Mouse (Mus musculus) thymus, adult 18-20 months (tissue): ENCODE measurements around the gene Olfr796.

Experiments
- DNase-seq, 2 experiments: peaks; one replicate each; pipeline ENCODE4 v3.0.0; 2022; ENCODE audit warnings: mixed read lengths in 2 of 2

Olfr796 gene

DNA sequence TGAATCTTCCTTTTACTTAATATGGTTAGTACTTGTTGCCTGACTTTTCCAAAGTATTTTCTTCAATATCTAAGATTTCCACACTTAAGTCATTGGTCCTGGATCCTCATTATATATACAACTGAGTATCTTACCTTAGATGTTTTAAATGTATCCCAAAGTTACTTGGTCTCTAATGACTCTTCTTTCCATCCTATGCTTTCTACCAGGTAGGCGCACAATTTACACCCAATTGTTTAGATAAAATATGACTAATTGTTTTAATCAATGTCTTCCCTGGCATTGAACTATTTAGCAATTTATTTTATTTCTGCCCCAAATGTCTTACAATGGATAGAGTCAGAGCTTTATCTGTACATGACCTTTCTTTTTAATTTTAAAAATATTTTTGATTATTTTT, at the start of gene Olfr796:
TSS of gene Olfr796 (minus strand) at position 101 of the 400 bp plus-strand sequence.
- no peak for DNase-seq

DNA sequence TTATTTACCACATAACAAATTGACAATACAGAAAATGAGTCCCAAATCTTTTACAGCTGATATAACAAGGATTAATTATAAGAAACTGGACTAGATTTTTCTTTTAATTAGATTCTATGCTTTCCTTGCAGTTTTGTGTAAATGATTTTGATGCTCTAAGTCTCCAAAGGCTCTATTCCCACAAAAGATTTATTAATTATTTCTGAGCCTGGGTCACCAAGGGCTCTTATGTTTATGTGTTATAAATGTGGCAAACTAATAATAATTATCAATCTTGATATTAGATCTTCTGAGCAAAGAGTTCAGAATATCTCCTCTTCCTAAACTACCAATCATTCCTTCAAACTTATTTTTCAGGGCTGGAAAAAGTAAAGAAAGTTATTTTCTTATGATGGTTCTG, 45.0 kb upstream of the Olfr796 start, which contains the start of gene Olfr800:
TSS of gene Olfr800 (plus strand) at position 301 of the 400 bp plus-strand sequence.
- DNase-seq: no peak

DNA sequence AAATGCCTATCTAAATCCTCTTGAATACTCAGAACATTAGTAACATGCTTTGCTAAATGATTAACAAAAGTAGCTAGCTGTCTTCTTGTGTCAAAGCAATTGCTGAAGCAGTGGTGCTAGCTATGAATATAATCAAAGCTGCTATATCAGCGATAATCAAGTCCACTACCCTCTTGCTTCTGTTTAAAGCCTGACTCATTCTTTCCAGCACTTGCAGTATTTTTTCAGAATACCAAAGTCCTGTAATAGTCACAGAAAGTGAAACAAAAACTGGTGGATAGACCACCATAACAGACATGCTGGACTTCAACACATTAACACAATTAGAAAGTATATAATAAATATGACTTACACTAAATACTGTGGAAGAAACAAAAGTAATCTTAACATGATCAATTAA, 39.4 kb upstream of the Olfr796 start:
- DNase-seq: no peak

DNA sequence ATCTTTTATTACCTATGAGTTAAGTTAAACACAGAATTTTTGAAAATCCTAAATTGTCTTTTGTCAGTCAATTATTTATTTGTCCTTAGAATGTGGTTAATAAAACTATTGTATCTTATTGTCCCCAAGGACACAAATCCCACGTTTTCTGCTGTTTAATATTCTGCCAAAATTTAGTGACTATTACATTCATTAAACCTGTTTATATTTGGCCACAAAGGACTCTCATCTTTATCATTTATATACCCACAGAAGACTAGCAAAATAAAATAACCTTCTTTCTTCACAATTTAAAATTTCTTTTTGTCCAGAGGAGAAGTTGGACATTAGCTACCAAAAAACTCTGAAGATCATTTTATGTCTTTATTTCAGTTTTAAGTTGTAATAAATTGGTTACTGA, 24.8 kb upstream of the Olfr796 start, which contains the start of gene Olfr799:
TSS of gene Olfr799 (plus strand) at position 301 of the 400 bp plus-strand sequence.
- DNase-seq: no peak

DNA sequence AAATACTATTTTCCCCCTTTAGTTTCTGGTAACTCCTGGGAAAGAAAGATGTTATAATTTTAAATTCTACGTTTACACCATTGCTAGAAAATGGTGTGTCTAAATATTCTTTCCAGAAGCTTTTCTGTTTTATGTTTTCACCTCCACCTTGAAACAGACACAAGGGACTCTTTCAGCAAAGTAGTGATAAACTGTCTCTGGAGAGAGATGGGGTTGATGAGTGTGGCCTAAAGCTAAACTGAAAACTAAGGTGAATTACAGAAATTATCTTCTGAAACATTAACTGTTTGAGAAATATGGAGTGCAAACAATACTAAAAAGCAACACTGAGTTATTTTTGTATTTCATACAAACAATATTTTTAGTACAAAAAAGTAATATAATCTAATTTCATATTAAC, 15.5 kb upstream of the Olfr796 start, which contains the start of gene Olfr798:
TSS of gene Olfr798 (minus strand) at position 101 of the 400 bp plus-strand sequence.
- no peak for DNase-seq

DNA sequence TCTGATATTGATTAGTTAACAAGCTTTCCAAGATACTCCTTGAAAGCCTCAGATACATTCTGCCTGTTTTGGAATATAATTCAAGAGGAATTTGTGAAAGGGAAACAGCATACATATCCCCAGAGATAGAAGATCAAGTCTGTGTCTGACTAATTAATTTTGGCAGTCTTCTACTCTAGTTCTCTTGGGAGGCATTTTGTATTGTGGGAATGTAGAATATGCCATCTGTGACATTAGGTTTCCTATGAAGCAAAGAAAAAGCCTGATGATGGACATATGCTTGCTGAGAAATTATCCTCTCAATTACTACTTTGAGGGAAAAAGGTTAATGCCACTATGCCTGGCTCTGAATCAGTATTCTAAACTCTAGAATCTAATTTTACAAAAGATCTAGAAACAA, 10.9 kb upstream of the Olfr796 start:
- DNase-seq: no peak

DNA sequence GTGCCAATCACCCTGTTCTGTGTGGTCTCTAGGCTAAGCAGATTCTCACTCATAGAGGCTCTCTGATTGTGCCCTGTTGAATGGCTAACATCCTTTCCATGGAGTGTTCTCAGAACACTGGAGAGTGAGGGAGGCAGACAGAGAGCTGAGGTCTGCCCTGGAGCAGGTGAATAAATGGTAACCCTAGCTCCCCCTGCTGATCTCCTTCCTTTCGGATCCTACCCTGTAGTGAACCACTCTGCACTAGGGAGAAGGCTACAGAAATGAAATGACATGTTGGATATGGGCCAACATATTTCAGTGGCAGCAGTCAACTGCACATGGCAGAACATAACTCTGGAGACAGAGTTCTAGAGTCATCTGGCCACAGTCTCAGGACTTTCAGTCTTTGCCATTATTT, 9.4 kb upstream of the Olfr796 start:
- DNase-seq: no peak

DNA sequence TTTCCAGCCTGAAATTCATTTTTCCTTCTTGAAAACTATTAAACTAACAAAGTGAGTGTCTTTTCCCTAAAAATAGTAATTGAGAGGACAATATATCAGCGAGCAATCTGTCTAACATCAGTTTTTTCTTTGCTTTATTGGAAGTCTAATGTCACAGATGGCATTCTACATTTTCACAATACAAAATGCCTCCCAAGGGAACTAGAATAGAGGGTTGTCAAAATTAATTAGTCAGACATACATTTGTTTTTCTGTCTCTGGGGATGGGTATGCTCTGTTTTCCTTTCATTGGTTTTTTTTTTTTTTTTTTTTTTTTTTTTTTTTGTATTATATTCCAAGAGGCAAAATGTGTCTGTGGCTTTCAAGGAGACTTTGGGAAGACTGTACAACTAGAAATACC, 35.3 kb downstream of the Olfr796 start:
- DNase-seq: no peak

DNA sequence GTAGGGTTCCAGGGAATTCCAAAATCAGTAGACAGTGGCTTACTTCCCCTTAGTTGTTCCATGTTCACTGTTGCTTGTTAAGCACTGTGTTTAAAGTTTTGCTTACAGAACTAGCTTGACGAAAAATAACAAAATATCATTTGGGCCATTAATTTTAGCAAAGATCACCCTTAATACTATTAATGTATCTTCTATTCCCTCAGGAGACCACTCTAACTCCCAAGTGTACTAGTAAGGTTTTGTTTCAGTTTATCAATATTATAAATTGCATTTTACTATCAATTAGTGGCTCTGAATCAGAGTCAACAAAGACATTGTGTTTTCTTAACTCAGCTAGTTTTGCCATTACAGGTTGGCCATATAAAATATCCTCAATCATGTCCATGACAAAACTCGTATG, 45.0 kb downstream of the Olfr796 start, which contains the start of gene Olfr794:
TSS of gene Olfr794 (plus strand) at position 301 of the 400 bp plus-strand sequence.
- no peak for DNase-seq
